Mouse (Mus musculus) heart, postnatal 25 days (tissue): Measurements from ENCODE around the gene Draxin. TPM values are rescaled to one million over a fixed set of nuclear protein-coding genes. Genes with fewer than 3 reads are reported as not detected.
"Not testable (repeated sequence)": the region's sequence is repeated elsewhere in the genome, so short reads cannot be mapped to it uniquely, and the experiment has no call there.

Source experiments
- DNase-seq: peaks from one replicate; pipeline ENCODE4 v3.0.0; 2022; ENCODE audit warnings: low spot score
- intact Hi-C: fragments of 180-260 bp; cut with DNase I; formaldehyde crosslinking; loops from one replicate; pipeline ENCODE4 v1.15.1; 2025
- microRNA-seq: library from miRNA; unstranded; fragments of <30 nt; microRNA quantifications from one replicate; pipeline ENCODE4 v1.2.0, GENCODE M21; 2022
- total RNA-seq, 2 experiments: library from RNA; stranded (reverse); gene quantifications; 2 replicates each; pipeline ENCODE4 v1.2.3; 2021

Draxin gene
- total RNA-seq, 2 experiments from 2014 or later, result 0.05 to 0.11 TPM

- DNase-seq, result no peak
- intact Hi-C loops, result no loop called here
Observed at GRCm38 (mm10) chr4:148065702-148066400, 64.6 kb downstream of the Draxin start.

GRCm38 (mm10) chr4:148061086-148061480, 69.4 kb downstream of the Draxin start:
- DNase-seq, result no peak
- intact Hi-C loops, result loop anchor here (5.0 kb wide), 1 partner anchor 99 kb away; no protein-coding TSS in a partner anchor

DNA sequence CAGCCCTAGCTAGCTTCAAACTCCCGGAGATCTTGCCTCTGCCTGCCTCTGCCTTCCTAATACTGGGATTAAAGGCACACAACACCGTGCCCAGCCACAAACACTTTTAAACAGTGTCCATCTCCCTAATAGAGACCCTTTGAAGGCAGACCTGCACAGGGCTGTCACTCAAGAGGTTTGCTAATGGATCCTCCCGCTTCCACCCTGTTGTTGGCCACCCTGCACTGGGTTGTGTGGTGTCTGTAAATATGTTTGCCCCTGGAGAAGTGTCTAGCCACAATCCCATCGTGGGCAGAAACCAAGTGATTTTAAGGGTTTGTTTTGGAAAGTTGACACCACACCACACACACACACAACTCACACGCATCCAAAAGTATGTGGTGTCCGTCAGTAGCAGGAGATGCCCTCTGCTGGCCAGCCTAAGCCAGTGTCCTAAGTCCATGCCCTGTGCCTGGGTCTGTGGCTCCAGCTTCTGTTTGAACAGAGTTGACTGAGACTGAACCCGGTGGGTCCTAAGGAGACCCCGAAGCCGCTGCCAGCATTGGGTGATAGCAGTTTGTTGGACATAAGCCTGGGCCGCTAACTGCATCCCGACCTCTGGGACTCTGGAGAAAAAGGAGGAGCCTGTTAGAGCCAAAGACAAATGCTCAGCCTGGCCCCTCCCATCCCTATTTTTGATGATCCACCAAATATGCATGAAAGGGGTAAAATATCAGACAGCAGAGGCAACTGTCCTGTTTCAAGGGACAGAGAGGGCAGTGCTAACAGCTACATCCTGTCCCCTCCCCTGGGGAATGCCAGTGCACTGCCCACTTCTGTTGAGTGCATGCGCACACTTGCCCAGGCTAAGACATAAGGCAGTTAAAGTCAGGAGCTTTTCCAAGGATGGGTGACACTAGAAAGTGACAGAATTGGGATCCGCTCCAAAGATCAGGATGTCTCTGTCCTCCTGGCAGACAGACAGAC, 70.1 kb downstream of the Draxin start:
- intact Hi-C loops, result loop anchor here (5.0 kb wide), 1 partner anchor 98 kb away; no protein-coding TSS in a partner anchor
- no peak for DNase-seq

DNA sequence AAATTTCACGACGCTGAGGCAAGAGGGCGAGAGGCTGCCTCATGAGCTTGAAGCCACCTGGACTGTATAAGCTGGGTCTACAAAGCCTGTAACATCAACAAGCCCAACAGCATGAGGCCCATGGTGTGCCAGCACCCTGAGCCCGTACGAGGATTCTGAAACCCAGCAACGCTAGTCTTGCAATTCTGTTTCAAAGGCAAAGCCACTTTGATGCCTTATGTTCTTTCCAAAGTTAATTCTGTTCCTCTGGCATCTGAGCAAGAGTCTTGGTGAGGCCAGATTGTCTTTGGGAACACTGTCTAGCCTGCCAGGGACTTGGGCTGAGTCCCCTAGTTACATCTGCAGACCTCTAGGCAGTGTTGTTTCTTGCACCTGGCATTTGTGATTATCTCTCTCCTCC, 71.5 kb downstream of the Draxin start:
- no peak for DNase-seq
- intact Hi-C loops, result no loop called here

GRCm38 (mm10) chr4:148058218-148058819, 72.2 kb downstream of the Draxin start:
- no peak for DNase-seq
- intact Hi-C loops, result no loop called here

GRCm38 (mm10) chr4:148057661-148058209, 72.8 kb downstream of the Draxin start:
- intact Hi-C loops, result no loop called here
- no peak for DNase-seq

DNA sequence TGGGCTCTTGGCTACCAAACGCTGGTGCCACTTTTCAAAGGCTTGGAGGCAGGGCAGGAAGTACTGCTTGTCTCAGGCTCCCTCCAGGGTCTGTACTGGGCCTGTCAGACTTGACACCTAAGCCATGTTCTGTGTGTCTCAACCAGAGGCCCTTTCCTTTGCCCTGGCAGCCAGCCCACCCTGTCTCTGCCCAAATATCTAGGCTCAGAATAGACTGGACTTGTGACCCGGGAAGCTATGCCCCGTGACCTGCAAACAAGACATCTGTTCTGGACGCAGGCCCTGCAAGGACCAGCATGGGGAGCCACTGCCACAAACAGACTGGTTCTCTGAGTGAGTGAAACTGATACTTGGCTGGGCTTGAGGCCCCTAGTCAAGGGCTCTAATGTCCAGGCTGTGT, 73.7 kb downstream of the Draxin start:
- intact Hi-C loops, result no loop called here
- DNase-seq, result no peak

- intact Hi-C loops, result no loop called here
- DNase-seq, result no peak
Observed at GRCm38 (mm10) chr4:148056246-148056645, 74.3 kb downstream of the Draxin start.

GRCm38 (mm10) chr4:148054961-148055695, 75.4 kb downstream of the Draxin start:
- intact Hi-C loops, result no loop called here
- no peak for DNase-seq

DNA sequence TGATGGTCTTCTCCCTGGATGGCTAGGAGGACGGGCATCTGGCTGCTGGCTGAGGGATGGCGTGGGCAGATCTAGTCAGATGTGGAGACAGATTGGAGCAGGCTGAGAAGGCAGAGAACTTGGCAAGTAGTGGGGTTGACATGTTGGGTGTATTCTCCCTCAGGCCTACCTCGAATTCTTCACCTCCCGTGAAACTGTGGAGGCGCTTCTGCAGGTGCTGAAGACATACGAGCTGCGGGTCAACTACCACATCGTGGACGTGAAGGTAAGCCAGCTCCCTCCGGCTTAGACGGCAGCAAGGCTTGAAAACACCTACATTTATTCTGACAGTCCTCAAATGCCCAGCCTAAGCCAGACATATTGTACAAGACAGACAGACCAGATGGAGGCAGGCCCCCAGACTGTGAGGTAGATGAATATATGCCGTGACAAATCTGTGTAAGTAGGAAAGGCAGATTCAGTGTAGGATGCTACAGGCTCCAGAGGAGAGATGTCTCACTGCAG, 77.0 kb downstream of the Draxin start:
- intact Hi-C loops, result no loop called here
- DNase-seq, result no peak

GRCm38 (mm10) chr4:148052976-148053375, 77.5 kb downstream of the Draxin start:
- intact Hi-C loops, result no loop called here

DNA sequence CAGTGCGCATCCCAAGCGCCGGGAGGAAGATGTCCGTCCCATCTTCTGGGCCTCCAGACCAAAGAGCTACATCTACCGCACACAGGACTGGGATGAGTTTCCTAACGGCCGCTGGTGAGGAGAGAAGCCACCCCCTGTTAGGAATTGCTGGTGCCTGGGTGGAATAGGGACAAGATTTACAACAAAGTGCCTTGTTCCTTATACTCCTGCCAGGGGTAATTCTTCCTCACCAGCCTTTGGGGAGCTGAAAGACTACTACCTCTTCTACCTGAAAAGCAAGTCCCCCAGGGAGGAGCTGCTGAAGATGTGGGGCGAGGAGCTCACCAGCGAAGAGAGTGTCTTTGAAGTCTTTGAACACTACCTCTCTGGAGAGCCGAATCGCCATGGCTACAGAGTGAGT, 78.6 kb downstream of the Draxin start:
- intact Hi-C loops, result no loop called here
- DNase-seq, result no peak

More at GRCm38 (mm10) chr4:148052976-148053375, 77.5 kb downstream of the Draxin start:
- no peak for DNase-seq

GRCm38 (mm10) chr4:148051046-148051776, 79.3 kb downstream of the Draxin start:
- intact Hi-C loops, result no loop called here
- DNase-seq, result no peak

DNA sequence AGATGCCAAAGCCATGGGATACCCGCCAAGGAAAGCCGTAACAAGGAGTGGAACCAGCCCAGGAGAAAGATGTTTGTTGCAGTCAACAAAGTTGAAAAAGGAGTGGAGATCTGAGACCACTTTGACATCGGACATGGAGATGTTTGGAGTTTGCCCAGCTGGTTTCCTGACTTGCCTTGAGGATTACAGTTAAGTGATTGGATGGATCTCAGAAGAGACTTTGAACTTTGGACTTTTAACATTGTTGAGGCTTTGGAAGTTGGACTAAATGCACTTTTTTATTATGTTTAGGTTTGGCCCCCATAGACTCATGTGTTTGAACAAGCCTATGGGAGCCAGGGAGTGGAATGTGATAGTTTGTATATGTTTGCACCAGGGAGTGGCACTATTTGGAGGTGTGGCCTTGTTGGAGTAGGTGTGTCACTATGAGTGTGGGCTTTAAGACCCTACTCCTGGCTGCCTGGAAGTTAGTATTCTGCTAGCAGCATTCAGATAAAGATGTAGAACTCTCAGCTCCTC, 80.0 kb downstream of the Draxin start:
- DNase-seq, intact Hi-C loops: not testable (repeated sequence)

Small RNA genes within 50 kb of the gene (microRNA-seq; reads per million reads assigned to microRNA genes)
- not detected for gene Mir7022

Other genes starting within 250 kb of the Draxin start
- gene Mfn2, start 226.0 kb downstream of the Draxin start, total RNA-seq, result 100 to 1,000 TPM; 689 to 706 TPM
- 10 to 100 TPM; 79.5 to 97.6 TPM for gene Plod1, start 193.9 kb downstream of the Draxin start, total RNA-seq
- gene 2510039O18Rik, start 189.8 kb downstream of the Draxin start, total RNA-seq, result 10 to 100 TPM; 36.4 to 39.3 TPM
- gene Nppb, start 144.9 kb downstream of the Draxin start, total RNA-seq, result 100 to 1,000 TPM; 169 to 448 TPM
- gene Nppa, start 130.0 kb downstream of the Draxin start, total RNA-seq, result 1,000 to 10,000 TPM; 2,183 to 2,475 TPM
- gene Clcn6, start 91.9 kb downstream of the Draxin start, total RNA-seq, result 1 to 10 TPM; 8.6 to 8.7 TPM
- gene Mthfr, start 91.6 kb downstream of the Draxin start, total RNA-seq, result 10 to 100 TPM in 1 of 2 experiments, 1 to 10 TPM in 1; 9.7 to 11.3 TPM
- 10 to 100 TPM; 43.0 to 43.5 TPM for gene Agtrap, start 42.7 kb downstream of the Draxin start, total RNA-seq
- 10 to 100 TPM; 11.9 to 12.8 TPM for gene Mad2l2, start 314 bp downstream of the Draxin start, total RNA-seq
- 10 to 100 TPM; 34.5 to 37.5 TPM for gene Fbxo6, start 21.4 kb upstream of the Draxin start, total RNA-seq
- 10 to 100 TPM; 16.0 to 16.9 TPM for gene Fbxo44, start 29.8 kb upstream of the Draxin start, total RNA-seq
- under 1 TPM in 1 of 2 experiments, not detected in 1; 0.20 TPM for gene Fbxo2, start 29.9 kb upstream of the Draxin start, total RNA-seq
- not detected for gene Disp3, start 157.3 kb upstream of the Draxin start, total RNA-seq